Mouse (Mus musculus): Measurements from ENCODE around the gene Ppp1r14b. TPM values are rescaled to one million over a fixed set of nuclear protein-coding genes. Genes with fewer than 3 reads are reported as not detected.

The Ppp1r14b gene
- polyA plus RNA-seq, 1 experiment from 2014 or later: 168 TPM

DNA sequence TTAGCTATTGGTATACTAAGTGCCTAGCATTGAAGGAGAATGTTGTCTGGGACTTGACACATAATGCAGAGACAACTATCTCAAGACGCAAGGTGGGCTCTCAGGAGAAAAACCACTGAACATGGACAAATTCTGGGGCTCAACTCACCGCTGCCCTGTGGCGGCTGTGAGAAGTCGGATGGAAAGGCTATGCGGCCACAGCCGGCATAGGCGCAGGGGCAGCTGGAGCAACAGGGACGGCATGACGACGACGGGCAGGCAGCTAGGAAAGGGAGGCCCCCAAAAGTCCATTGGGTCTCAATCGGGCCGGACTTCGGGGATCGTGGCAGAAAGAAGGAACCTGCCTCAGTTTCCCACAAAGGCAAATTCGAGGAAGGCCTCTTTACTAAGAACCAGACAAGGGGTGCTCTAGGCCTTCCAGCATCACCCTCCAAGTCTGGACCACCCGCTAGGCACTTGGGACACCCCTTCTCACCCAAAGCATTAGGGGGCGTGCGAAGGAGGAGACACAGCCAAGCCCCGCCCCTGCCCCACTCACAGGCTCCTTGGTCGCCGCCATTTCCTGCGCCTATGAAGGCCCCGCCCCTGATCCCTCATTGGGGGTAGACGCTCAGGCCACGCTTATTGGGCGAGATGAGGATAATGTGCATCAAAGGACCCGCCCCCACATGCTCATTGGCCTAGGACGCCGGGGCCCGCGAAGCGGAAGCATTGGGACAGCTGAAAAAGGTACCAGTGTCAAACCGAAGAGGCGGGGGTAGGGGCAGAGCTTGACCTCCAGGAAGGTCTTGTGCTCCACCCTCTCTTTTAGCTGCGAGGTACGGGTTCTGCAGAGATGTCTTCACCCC lies 17.5 kb downstream of the Ppp1r14b start, which contains the start of gene Dnajc4:
TSS of gene Dnajc4 (minus strand) at position 562 of the 848 bp plus-strand sequence.
- Histone ChIP-seq H3K36me3 (no peaks in the 10 kb centered on the region), H3K27me3 (no peaks in the 10 kb centered on the region), H3K9ac (peak within 1 kb of the TSS; percentile 63), H3K4me2 (peak within 1 kb of the TSS; percentile 95), H3K4me1 (peaks cover 51% of the 10 kb centered on the region), H3K4me3 (peak within 1 kb of the TSS; percentile 59), H3K9me3 (no peaks in the 10 kb centered on the region), H3K27ac (peak within 1 kb of the TSS; percentile 68)
- 1% methylated on average over 37 of the region's 37 CpGs for WGBS
- ATAC-seq (ENCODE audit: insufficient number of reproducible peaks, low FRiP score, low TSS enrichment, low read depth): peak; percentile 90

DNA sequence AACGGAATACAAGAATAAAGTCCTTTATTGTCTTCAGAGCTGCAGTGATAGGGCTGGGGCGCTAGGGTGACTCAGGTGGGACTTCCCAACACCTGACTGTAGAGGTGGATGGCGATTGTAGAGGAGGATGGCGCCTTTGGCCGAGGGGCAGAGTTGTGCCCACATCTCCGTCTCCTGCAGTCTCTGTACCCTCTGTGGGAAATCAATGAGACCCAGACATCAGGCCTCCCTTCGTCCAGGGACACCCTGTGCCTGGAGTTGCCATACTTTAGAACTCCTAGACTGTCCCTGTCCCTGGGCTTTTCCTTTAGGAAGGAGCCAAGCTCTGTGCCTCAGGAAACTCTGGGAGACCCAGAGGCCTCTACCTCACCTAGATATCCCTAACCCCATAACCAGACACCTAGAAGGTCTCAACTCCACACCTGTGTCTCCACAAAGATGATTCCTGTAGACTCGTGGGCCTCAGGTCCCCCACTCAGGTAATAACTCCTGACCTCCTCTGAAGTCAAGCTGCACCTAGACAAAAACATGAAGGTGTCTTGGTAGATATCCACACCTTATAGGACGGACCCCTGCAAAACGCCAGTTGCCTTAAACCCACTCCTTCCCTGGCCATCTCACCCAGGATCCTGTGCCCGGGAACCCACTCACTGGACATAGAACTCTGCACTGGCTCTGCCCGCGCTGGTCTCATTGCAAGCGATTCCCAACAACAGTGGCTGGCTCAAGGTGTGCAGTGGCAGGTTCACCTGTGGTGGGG lies 18.4 kb downstream of the Ppp1r14b start:
- Histone ChIP-seq H3K9ac (peak overlapping the region; percentile 31; the same call in 1 of the 2 replicates), H3K4me2 (peak overlapping the region; percentile 95), H3K27me3 (no peaks in the 10 kb centered on the region), H3K9me3 (no peaks in the 10 kb centered on the region), H3K36me3 (peaks cover 5% of the 10 kb centered on the region; the same call in 1 of the 2 replicates), H3K27ac (peak overlapping the region; percentile 68; the same call in 1 of the 2 replicates), H3K4me3 (peak overlapping the region; percentile 59), H3K4me1 (peaks cover 46% of the 10 kb centered on the region)
- ATAC-seq (ENCODE audit: insufficient number of reproducible peaks, low FRiP score, low TSS enrichment, low read depth): no peak
- 60% methylated on average over 14 of the region's 14 CpGs for WGBS

DNA sequence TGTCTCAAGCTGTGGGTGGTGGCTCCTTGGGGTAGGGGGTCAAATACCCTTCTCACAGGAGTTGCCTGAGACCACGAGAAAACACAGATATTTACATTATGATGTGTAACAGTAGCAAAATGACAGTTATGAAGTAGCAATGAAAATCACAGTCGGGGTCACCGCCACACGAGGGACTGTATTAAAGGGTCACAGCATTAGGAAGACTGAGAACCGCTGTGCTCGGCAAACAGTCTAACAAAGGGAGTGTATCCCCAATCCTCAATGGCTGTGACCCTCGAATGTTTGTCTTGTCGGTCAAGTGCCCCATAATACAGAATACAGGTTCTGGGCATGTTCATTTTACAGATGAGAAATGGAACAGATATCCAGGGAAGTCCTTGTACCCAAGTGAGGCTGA lies 19.2 kb downstream of the Ppp1r14b start:
- Histone ChIP-seq H3K36me3 (peaks cover 13% of the 10 kb centered on the region), H3K4me3 (no peak overlapping the region), H3K9me3 (no peaks in the 10 kb centered on the region), H3K4me1 (peaks cover 43% of the 10 kb centered on the region), H3K27ac (no peak overlapping the region), H3K4me2 (no peak overlapping the region), H3K9ac (no peak overlapping the region), H3K27me3 (no peaks in the 10 kb centered on the region)
- 84% methylated on average over 8 of the region's 8 CpGs for WGBS
- ATAC-seq (ENCODE audit: insufficient number of reproducible peaks, low FRiP score, low TSS enrichment, low read depth): no peak

GRCm38 (mm10) chr19:6994489-6994888 lies 19.7 kb downstream of the Ppp1r14b start:
- H3K4me1 ChIP-seq: peaks cover 43% of the 10 kb centered on the region
- H3K36me3 ChIP-seq: peaks cover 18% of the 10 kb centered on the region
- WGBS: 82% methylated on average over 8 of the region's 8 CpGs
- H3K9me3 ChIP-seq: no peaks in the 10 kb centered on the region
- no peak overlapping the region for H3K9ac ChIP-seq
- no peak overlapping the region for H3K27ac ChIP-seq
- ATAC-seq (ENCODE audit: insufficient number of reproducible peaks, low FRiP score, low TSS enrichment, low read depth): no peak
- H3K27me3 ChIP-seq: no peaks in the 10 kb centered on the region
- no peak overlapping the region for H3K4me2 ChIP-seq
- H3K4me3 ChIP-seq: peak overlapping the region; percentile 63; the same call in 1 of the 2 replicates

DNA sequence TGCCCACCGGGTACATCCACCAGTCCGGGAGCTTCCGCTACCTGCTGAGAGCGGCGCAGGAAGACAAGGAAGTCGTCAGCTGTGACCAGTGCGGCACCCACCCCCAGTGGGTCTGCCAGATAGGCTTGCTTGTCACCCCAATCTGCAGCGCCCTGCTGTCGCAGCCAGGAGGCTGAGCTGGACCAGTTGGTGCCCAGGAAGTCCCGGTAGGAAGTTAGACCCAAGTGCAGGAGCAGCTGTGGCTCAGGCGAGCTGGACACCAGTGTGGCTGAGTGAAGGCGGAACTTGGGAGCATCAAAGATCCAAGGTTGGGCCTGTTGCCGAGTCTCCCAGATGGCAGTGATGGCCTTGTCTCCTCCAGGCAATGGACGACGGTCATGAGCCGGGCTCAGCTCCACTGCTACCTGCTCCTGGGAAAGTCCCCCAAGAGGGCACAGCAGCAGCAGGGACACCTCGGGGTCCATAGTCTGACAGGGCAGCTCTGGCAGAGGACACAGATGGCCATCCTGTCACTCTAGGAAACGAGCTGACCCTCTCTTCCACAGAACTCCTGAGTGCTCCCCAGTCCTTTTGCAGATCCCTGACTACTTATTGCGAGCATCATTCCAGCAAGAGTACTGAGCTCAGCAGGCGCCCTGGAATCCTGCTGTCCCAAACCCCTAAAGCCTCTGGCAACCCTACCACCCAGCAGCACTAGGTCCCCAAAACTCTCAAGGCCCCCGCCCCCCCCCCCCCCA lies 20.7 kb downstream of the Ppp1r14b start:
- peaks cover 26% of the 10 kb centered on the region for H3K36me3 ChIP-seq
- peak overlapping the region; percentile 80 for H3K4me2 ChIP-seq
- peak overlapping the region; percentile 43; the same call in 1 of the 2 replicates for H3K27ac ChIP-seq
- H3K9me3 ChIP-seq: no peaks in the 10 kb centered on the region
- WGBS: 43% methylated on average over 21 of the region's 21 CpGs
- peak overlapping the region; percentile 52 for H3K9ac ChIP-seq
- H3K4me1 ChIP-seq: peaks cover 43% of the 10 kb centered on the region
- ATAC-seq (ENCODE audit: insufficient number of reproducible peaks, low FRiP score, low TSS enrichment, low read depth): no peak
- no peaks in the 10 kb centered on the region for H3K27me3 ChIP-seq
- peak overlapping the region; percentile 63 for H3K4me3 ChIP-seq

- ATAC-seq (ENCODE audit: insufficient number of reproducible peaks, low FRiP score, low TSS enrichment, low read depth): peak; percentile 79
- H3K4me2 ChIP-seq: peak within 1 kb of the TSS; percentile 80
Observed at GRCm38 (mm10) chr19:6996006-6996405, 21.2 kb downstream of the Ppp1r14b start, which contains the start of the genes Nudt22 and Trpt1. Nudt22 (minus strand) TSS chr19:6996117. Trpt1 (plus strand) TSS chr19:6996131.

DNA sequence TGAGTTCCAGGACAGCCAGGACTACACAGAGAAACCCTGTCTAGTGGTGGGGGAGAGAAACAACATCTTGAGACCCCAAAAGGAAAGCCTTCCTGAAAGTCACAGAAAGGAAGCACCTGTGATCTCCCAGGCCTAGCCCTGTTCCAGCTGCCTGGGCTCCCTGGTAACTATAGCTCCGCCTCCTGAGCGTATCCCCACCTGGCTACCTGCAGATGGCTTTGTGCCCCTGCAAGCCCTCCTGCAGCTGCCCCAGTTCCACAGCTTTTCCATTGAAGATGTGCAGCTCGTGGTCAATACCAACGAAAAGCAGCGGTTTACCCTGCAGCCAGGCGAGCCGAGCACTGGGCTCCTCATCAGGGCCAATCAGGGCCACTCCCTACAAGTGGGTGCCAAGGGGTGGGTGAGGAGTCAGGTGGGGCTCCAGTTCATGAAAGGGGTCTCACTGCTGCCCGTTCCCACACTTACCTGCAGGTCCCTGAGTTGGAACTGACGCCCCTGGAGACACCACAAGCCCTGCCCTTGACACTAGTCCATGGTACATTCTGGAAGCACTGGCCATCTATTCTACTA lies 23.0 kb downstream of the Ppp1r14b start:
- 80% methylated on average over 9 of the region's 9 CpGs for WGBS
- no peak overlapping the region for H3K9ac ChIP-seq
- no peak for ATAC-seq (ENCODE audit: insufficient number of reproducible peaks, low FRiP score, low TSS enrichment, low read depth)

More at GRCm38 (mm10) chr19:6996006-6996405, 21.2 kb downstream of the Ppp1r14b start, which contains the start of the genes Nudt22 and Trpt1:
- peak within 1 kb of the TSS; percentile 75 for H3K27ac ChIP-seq
- under 1% methylated on average over 23 of the region's 24 CpGs for WGBS
- peaks cover 26% of the 10 kb centered on the region for H3K36me3 ChIP-seq
- no peaks in the 10 kb centered on the region for H3K27me3 ChIP-seq
- peaks cover 43% of the 10 kb centered on the region for H3K4me1 ChIP-seq
- H3K4me3 ChIP-seq: peak within 1 kb of the TSS; percentile 63
- no peaks in the 10 kb centered on the region for H3K9me3 ChIP-seq
- H3K9ac ChIP-seq: peak within 1 kb of the TSS; percentile 74

GRCm38 (mm10) chr19:6999360-7000063 lies 24.7 kb downstream of the Ppp1r14b start:
- Histone ChIP-seq H3K36me3 (peaks cover 26% of the 10 kb centered on the region), H3K9me3 (no peaks in the 10 kb centered on the region), H3K4me2 (no peak overlapping the region), H3K27ac (no peak overlapping the region), H3K4me3 (no peak overlapping the region), H3K9ac (no peak overlapping the region), H3K4me1 (peaks cover 22% of the 10 kb centered on the region), H3K27me3 (no peaks in the 10 kb centered on the region)
- no peak for ATAC-seq (ENCODE audit: insufficient number of reproducible peaks, low FRiP score, low TSS enrichment, low read depth)
- WGBS: 92% methylated on average over 19 of the region's 19 CpGs

More for the DNA sequence above, 23.0 kb downstream of the Ppp1r14b start:
- Histone ChIP-seq H3K4me3 (no peak overlapping the region), H3K36me3 (peaks cover 26% of the 10 kb centered on the region), H3K9me3 (no peaks in the 10 kb centered on the region), H3K27me3 (no peaks in the 10 kb centered on the region), H3K4me2 (no peak overlapping the region), H3K27ac (no peak overlapping the region), H3K4me1 (peaks cover 32% of the 10 kb centered on the region)

GRCm38 (mm10) chr19:7006892-7007593 lies 32.3 kb downstream of the Ppp1r14b start:
- Histone ChIP-seq H3K9ac (no peak overlapping the region), H3K27ac (no peak overlapping the region), H3K4me3 (no peak overlapping the region), H3K9me3 (no peaks in the 10 kb centered on the region), H3K4me2 (no peak overlapping the region), H3K4me1 (no peaks in the 10 kb centered on the region), H3K27me3 (no peaks in the 10 kb centered on the region), H3K36me3 (no peaks in the 10 kb centered on the region)
- 76% methylated on average over 9 of the region's 9 CpGs for WGBS
- no peak for ATAC-seq (ENCODE audit: insufficient number of reproducible peaks, low FRiP score, low TSS enrichment, low read depth)

- H3K9ac ChIP-seq: no peak overlapping the region
- WGBS: 81% methylated on average over 4 of the region's 4 CpGs
- H3K9me3 ChIP-seq: no peaks in the 10 kb centered on the region
- no peak overlapping the region for H3K4me3 ChIP-seq
- no peaks in the 10 kb centered on the region for H3K27me3 ChIP-seq
- peaks cover 10% of the 10 kb centered on the region; the same call in 1 of the 2 replicates for H3K36me3 ChIP-seq
- no peak overlapping the region for H3K4me2 ChIP-seq
- no peak overlapping the region for H3K27ac ChIP-seq
- 0 out of 2 replicates have a peak, but pooled peaks cover 2% of the 10 kb centered on the region for H3K4me1 ChIP-seq
- ATAC-seq (ENCODE audit: insufficient number of reproducible peaks, low FRiP score, low TSS enrichment, low read depth): no peak
Observed at GRCm38 (mm10) chr19:7012426-7012825, 37.7 kb downstream of the Ppp1r14b start.

Data from limb, embryonic 15.5 days (tissue).